Mouse (Mus musculus): ENCODE data around the gene Pkn1. TPM values are rescaled to one million over a fixed set of nuclear protein-coding genes. Genes with fewer than 3 reads are reported as not detected.

The Pkn1 gene
- total RNA-seq, 2 experiments from 2014 or later: 52.9 to 65.1 TPM

DNA sequence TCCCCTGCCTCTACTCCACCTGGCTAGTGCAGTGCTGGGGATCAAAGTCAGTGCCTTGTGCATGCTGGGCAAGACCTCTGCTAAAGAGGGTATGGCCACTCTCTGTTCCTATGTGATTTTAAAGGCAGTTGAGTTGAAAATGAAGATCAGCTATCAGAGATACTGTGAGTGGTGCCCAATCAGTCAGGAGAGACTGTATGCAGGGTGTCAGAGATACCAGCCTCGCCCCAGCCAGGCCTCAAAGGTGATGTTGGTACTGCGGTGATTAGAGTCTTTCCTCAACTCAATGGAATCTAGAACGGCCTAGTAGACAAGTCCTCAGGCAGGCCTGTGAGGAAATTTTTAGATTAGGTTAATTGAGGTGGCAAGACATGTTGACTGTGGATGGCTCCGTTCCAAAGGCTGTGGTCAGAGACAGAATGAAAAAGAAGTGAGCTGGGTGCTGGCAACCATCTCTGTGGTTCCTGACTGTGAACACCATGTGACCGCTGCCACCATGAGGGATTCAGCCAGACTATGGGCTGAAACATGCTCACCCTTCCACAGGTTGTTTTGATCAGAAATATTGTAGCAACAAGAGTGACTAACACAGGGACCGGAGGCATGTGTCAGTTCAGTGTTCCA lies 73.2 kb downstream of the Pkn1 start:
- DNase-seq (ENCODE audit: low spot score in 2 of 2): no peak
- intact Hi-C loops (cut with DNase I): no loop called here

DNA sequence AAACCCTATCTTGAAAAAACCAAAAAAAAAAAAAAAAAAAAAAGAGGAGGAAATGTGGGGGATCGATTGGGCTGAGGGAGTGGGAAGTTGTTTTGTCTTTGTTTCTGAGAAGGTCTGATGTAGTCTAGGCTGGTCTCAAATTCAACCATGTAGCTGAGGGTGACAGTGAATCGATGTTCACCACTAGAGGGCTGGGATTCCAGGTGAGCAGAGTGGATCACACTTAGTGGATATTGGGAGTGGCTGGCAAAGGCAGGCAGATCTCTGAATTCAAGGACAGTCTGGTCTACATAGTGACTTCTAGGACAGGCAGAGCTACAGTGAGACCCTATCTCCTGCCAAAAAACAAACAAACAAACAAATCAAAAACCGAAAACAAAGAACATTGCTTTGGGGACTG lies 74.2 kb downstream of the Pkn1 start:
- intact Hi-C loops (cut with DNase I): no loop called here
- no peak for DNase-seq (ENCODE audit: low spot score in 2 of 2)

GRCm38 (mm10) chr8:83623549-83623948 lies 75.4 kb downstream of the Pkn1 start:
- intact Hi-C loops (cut with DNase I): no loop called here
- DNase-seq (ENCODE audit: low spot score in 2 of 2): no peak

GRCm38 (mm10) chr8:83622389-83622989 lies 76.5 kb downstream of the Pkn1 start:
- DNase-seq (ENCODE audit: low spot score in 2 of 2): peak; percentile 87 to 90
- intact Hi-C loops (cut with DNase I): no loop called here

DNA sequence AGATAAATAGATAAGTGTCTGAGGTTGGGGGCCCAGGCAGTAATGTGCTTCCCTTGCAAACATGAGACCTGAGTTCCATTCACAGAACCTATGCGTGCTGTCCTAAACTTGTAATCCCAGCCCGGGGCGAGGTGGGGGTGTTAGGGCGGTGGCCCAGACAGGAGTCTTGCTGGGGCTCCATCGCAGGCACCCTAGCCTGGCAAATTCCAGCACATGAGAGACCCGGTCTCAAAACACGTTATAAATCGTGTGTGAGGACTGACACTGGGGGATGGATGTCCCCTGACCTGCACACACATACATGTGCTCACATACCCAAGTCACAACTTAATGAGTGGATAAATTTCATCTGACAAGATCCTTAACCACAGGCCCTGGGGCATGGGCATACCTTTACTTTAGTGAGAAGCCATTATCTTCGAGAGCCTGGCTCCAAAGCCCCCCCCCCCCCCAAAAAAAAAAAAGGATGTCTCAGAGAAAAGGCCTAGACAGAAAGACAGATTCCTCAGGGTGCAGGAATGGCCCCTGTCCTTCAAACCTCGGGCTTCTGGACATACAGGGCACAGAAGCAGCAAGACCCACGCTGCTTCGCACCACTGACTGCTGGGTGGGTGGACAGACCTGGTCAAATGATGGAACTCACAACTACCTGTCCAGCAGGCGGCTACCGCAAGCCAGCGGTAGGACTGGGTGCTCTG lies 77.1 kb downstream of the Pkn1 start:
- DNase-seq (ENCODE audit: low spot score in 2 of 2): no peak
- intact Hi-C loops (cut with DNase I): no loop called here

- intact Hi-C loops (cut with DNase I): no loop called here
- no peak for DNase-seq (ENCODE audit: low spot score in 2 of 2)
These were observed 79.3 kb downstream of the Pkn1 start for GRCm38 (mm10) chr8:83619568-83620285.

DNA sequence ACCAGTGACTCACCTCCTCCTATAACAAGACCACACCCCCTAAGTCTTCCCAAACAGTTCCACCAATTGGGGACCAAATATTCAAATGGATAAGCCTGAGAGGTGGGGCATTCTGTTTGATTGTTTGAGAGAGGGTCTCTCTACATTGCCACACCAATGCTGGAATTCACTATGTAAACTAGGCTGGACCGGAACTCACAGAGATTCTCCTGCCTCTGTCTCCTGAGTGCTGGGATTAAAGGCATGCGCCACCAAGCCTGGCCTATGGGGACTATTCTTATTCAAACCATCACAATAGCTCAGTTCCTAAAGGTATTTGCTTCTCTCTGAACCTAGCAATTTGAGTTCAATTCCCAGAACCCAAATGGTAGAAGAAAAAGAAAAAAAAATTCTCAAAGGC lies 80.4 kb downstream of the Pkn1 start:
- intact Hi-C loops (cut with DNase I): no loop called here
- DNase-seq (ENCODE audit: low spot score in 2 of 2): no peak

- peak in 1 of 2 experiments; percentile 48 for DNase-seq (ENCODE audit: low spot score in 2 of 2)
- intact Hi-C loops (cut with DNase I): no loop called here
These were observed 81.9 kb downstream of the Pkn1 start for GRCm38 (mm10) chr8:83617111-83617510.

GRCm38 (mm10) chr8:83616625-83617024 lies 82.4 kb downstream of the Pkn1 start:
- intact Hi-C loops (cut with DNase I): no loop called here
- DNase-seq (ENCODE audit: low spot score in 2 of 2): no peak

Small RNA genes within 50 kb of the gene (microRNA-seq; reads per million reads assigned to microRNA genes)
- not detected for gene Mir1668

Other genes starting within 250 kb of the Pkn1 start
- gene Scoc, start 240.8 kb downstream of the Pkn1 start, total RNA-seq (2021): 100 to 1,000 TPM; 207 to 231 TPM
- gene Olfr370, start 163.4 kb downstream of the Pkn1 start, total RNA-seq (2021): not detected
- 100 to 1,000 TPM; 134 to 156 TPM for gene Ndufb7, start 132.5 kb downstream of the Pkn1 start, total RNA-seq (2021)
- 100 to 1,000 TPM; 564 to 620 TPM for gene Tecr, start 91.2 kb downstream of the Pkn1 start, total RNA-seq (2021)
- gene Dnajb1, start 91.0 kb downstream of the Pkn1 start, total RNA-seq (2021): 10 to 100 TPM; 49.4 to 54.2 TPM
- gene Gipc1, start 46.5 kb downstream of the Pkn1 start, total RNA-seq (2021): 100 to 1,000 TPM in 1 of 2 experiments, 10 to 100 TPM in 1; 89.8 to 105 TPM
- gene Ptger1, start 32.5 kb downstream of the Pkn1 start, total RNA-seq (2021): 1 to 10 TPM; 1.1 to 1.2 TPM
- 10 to 100 TPM; 15.4 to 18.6 TPM for gene Ddx39, start 16.0 kb upstream of the Pkn1 start, total RNA-seq (2021)
- 10 to 100 TPM in 1 of 2 experiments, 1 to 10 TPM in 1; 6.0 to 10.8 TPM for gene Adgre5, start 42.1 kb upstream of the Pkn1 start, total RNA-seq (2021)
- 100 to 1,000 TPM; 422 to 433 TPM for gene Adgrl1, start 200.9 kb upstream of the Pkn1 start, total RNA-seq (2021)